ENCODE assay signal across 10 mouse cellular contexts in genomic region chr2:102804109-102804508, GRCm38 (mm10).
DNase-seq lines count a peak whose midpoint lies in the region; ATAC-seq lines count a peak whose summit lies in the region.
"Had no signal": no experiment of that assay in that cellular context is flagged by ENCODE, and none has a peak within 500 bp of the region (broad histone marks: within the 10 kb centered on the region; RNA-seq: fewer than 3 reads in every experiment).

No protein-coding gene starts in this region.

- H3K27ac ChIP-seq in neural tube, embryonic 15.5 days (replicated peaks) = no peak overlapping the region
- H3K27ac ChIP-seq: embryonic facial prominence, embryonic 15.5 days; limb, embryonic 15.5 days; stomach, embryonic 15.5 days had no signal

- H3K4me3 ChIP-seq in neural tube, embryonic 15.5 days (replicated peaks) = no peak overlapping the region
- H3K4me3 ChIP-seq: embryonic facial prominence, embryonic 15.5 days; limb, embryonic 15.5 days; stomach, embryonic 15.5 days had no signal

- no peak overlapping the region for H3K9ac ChIP-seq in neural tube, embryonic 15.5 days (replicated peaks)
- H3K9ac ChIP-seq: embryonic facial prominence, embryonic 15.5 days; limb, embryonic 15.5 days; stomach, embryonic 15.5 days had no signal

- no peaks in the 10 kb centered on the region for H3K27me3 ChIP-seq in neural tube, embryonic 15.5 days (replicated peaks)
- H3K27me3 ChIP-seq: embryonic facial prominence, embryonic 15.5 days; limb, embryonic 15.5 days; stomach, embryonic 15.5 days had no signal

- no peak overlapping the region for H3K4me2 ChIP-seq in neural tube, embryonic 15.5 days
- H3K4me2 ChIP-seq: embryonic facial prominence, embryonic 15.5 days; limb, embryonic 15.5 days; stomach, embryonic 15.5 days had no signal

- peak; percentile 58 for DNase-seq in kidney, adult 9 months
- DNase-seq in kidney, adult 11 months = no peak
- peak; percentile 11 for DNase-seq in MEL-GATA-1-ER (ENCODE audit: extremely low read depth, low read depth)
- peak; percentile 5 to 43 for DNase-seq in kidney, postnatal 36 days
- DNase-seq in frontal cortex, postnatal 36 days (ENCODE audit: low spot score in 2 of 2) = no peak

- no peaks in the 10 kb centered on the region for H3K4me1 ChIP-seq in neural tube, embryonic 15.5 days
- H3K4me1 ChIP-seq: limb, embryonic 15.5 days; stomach, embryonic 15.5 days had no signal

- H3K36me3 ChIP-seq in neural tube, embryonic 15.5 days = no peaks in the 10 kb centered on the region
- H3K36me3 ChIP-seq: embryonic facial prominence, embryonic 15.5 days; limb, embryonic 15.5 days; stomach, embryonic 15.5 days had no signal

- WGBS in neural tube, embryonic 15.5 days = 40% methylated on average over 2 of the region's 2 CpGs

- no peaks in the 10 kb centered on the region for H3K9me3 ChIP-seq in neural tube, embryonic 15.5 days (replicated peaks)
- H3K9me3 ChIP-seq: embryonic facial prominence, embryonic 15.5 days; limb, embryonic 15.5 days; stomach, embryonic 15.5 days had no signal

- peak; percentile 66 for ATAC-seq in CD4-positive, CD25-positive, alpha-beta regulatory T cell, adult 4 months
- no peak for ATAC-seq in neural tube, embryonic 15.5 days (ENCODE audit: low FRiP score)

Comparison
In these comparisons a context has a peak if more than half of its experiments do, and no peak if none do; other contexts are left out.
1. DNase-seq: peak in kidney, adult 9 months (single experiment), MEL-GATA-1-ER (single experiment) and kidney, postnatal 36 days (2 of 2); none in kidney, adult 11 months (single experiment) and frontal cortex, postnatal 36 days (0 of 2).